Mouse (Mus musculus) erythroid progenitor cell, adult 5-6 weeks (primary cell): ENCODE results near the gene Lrch1. TPM values are rescaled to one million over a fixed set of nuclear protein-coding genes. Genes with fewer than 3 reads are reported as not detected.
A peak's percentile ranks its signal among the peaks of the same experiment; 100 is the strongest.

Experiments used
- ATAC-seq: replicated peaks from 2 replicates; pipeline ENCODE4 v1.8.0; 2016; ENCODE audit warnings: moderate number of reproducible peaks, mild to moderate bottlenecking, moderate TSS enrichment, inconsistent platforms; ENCODE audit not compliant: poor library complexity, low FRiP score, severe bottlenecking
- total RNA-seq, 2 experiments: library from RNA; stranded (forward) in 1 of 2; stranded (reverse) in 1 of 2; fragments of 150-400 nt in 1 of 2; fragments of 186-747, 209-891 nt in 1 of 2; gene quantifications; 2 replicates each; pipeline versions ENCODE4 v1.2.3 to v1.2.4; 2015 to 2017; ENCODE audit warnings: low replicate concordance in 2 of 2

Lrch1 gene
- total RNA-seq (2015; ENCODE audit: low replicate concordance) (6.5 and 16.3 TPM in 2 replicates), total RNA-seq (2017; ENCODE audit: low replicate concordance) (8.3 and 10.5 TPM in 2 replicates)

GRCm38 (mm10) chr14:74947376-74948013 is at the start of gene Lrch1:
TSS of gene Lrch1 (minus strand) at chr14:74947876.
- ATAC-seq: peak; percentile 82

GRCm38 (mm10) chr14:74997041-74997440 is 49.4 kb upstream of the Lrch1 start:
- no peak for ATAC-seq

DNA sequence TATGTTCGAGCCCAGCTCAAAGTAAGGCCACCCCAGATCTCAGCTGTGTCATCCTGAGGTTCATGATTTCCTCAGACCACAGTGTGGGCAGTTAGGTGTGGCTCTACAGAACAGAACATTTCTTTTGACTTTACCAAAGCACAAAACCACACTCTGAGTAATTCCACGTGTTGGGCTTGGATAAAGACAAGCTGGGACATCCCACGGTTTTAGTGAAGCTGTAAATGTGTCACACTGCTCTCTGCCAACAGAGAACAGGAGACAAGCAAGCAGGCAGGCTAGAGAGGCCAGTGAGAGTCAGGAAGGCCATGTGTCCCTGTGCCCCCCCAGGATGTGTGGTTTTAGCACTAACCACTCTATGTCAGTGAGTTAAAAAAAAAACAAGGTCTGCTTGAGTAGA is 48.9 kb upstream of the Lrch1 start:
- no peak for ATAC-seq

- no peak for ATAC-seq
Observed at GRCm38 (mm10) chr14:74990504-74990903, 42.8 kb upstream of the Lrch1 start.

- no peak for ATAC-seq
Observed at GRCm38 (mm10) chr14:74989909-74990308, 42.2 kb upstream of the Lrch1 start.

GRCm38 (mm10) chr14:74989322-74989721 is 41.6 kb upstream of the Lrch1 start:
- no peak for ATAC-seq

DNA sequence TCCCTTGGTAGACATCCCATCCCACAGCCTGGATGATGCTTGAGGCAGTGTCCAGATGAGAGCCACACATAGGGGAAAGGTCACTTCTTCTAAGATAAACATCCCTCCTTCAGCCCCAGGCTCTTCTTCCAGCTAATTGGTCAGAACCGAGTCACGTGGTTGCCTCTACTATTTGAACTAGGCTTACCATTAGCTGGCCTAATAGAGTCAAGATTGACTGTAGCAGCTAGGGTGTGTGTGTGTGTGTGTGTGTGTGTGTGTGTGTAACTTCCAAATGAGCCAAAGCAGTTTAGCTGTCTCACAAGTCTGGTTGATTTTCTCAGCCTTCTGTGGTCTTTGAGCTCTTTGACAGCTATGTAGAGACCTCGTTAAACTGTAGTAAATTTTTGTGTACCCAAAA is 38.9 kb upstream of the Lrch1 start:
- no peak for ATAC-seq

- no peak for ATAC-seq
Observed at GRCm38 (mm10) chr14:74985658-74986057, 38.0 kb upstream of the Lrch1 start.

DNA sequence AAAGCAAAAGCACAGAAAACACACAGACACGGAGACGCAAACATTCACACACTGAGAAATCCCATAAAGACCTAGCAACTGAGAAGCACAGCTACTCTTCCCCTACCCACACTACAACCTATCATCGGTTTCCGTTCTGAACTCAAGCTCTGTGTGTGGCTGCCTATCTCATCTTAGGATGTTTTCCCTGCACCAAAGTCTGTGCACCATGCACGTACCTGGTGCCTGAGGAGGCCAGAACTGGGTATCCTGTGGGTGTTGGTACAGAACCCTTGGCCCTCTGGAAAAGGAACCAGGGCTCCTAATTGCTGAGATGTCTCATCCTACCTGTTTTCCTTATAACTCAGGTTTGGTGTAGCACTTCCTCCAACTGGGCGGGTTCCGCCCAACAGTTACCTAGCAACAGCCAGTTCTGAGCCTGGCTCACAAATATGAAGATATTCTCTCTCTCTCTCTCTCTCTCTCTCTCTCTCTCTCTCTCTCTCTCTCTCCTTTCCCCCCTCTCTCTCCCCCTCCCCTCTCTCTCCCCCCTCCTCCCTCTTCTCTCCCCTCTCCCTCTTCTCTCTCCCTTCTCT is 37.2 kb upstream of the Lrch1 start:
- ATAC-seq: no peak

GRCm38 (mm10) chr14:74983079-74983478 is 35.4 kb upstream of the Lrch1 start:
- no peak for ATAC-seq

DNA sequence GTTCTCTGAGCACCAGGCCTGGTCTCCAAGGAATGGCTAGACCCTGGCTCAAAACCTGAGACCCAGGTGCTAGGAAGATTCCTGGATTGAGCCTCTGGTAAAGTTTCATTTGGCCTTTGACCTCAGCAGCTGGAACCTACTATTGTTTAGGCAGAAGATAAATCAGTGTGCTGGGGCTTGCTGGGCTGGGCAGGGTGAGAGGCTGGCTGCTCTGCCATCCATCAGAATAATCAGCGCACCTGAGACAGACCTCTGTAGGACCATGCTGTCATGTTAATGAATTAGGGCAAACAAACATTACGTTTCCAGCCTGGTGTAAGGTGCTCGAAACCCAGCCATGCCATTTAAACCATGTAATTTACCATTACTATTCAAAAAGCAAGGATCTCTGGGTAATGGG is 33.3 kb upstream of the Lrch1 start:
- no peak for ATAC-seq

DNA sequence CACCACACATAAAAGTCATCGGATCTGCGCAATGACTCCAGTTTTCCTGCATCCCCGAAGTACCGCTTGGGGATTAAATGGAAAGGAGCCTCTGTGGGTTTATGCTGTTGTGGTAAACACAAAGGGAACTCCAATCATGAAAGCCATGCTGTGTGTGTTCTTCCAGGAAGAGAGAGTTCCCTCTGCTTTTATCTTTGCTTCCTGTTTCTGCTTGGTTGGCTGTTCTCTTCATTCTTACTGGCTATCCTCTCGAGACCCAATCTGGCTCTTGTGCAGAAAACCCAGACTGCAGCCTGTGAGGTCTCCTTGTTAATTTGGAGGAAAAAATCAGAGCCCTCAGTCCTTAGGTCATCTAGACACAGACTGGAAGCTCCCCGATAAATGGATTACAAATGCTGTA is 29.3 kb upstream of the Lrch1 start:
- ATAC-seq: no peak

DNA sequence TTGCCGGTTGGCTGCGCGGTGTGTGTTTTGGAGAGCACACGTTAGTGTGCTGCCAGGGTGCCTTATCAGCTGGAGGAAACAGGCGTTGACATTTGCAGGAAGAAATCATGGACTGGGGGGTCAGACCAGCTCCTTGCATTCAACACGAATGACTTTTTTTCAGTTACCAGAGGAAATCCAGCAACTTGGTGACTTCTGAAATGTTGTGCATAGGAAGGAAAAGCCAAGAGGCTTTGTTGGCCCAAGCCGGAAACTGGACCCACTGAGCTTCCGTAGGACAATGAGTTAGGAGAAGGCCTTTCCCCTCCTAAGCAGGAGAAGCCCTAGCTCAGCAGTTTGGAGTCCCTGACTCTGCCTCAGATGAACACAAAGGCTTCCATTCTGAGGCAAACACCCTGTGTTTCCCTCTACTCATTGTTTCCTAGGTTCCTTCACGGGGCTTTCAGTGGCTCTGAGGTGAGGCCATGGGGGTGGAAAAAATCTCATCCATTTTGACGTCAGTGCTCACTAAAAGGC is 26.5 kb upstream of the Lrch1 start:
- ATAC-seq: no peak

GRCm38 (mm10) chr14:74972687-74973086 is 25.0 kb upstream of the Lrch1 start:
- ATAC-seq: peak; percentile 69

DNA sequence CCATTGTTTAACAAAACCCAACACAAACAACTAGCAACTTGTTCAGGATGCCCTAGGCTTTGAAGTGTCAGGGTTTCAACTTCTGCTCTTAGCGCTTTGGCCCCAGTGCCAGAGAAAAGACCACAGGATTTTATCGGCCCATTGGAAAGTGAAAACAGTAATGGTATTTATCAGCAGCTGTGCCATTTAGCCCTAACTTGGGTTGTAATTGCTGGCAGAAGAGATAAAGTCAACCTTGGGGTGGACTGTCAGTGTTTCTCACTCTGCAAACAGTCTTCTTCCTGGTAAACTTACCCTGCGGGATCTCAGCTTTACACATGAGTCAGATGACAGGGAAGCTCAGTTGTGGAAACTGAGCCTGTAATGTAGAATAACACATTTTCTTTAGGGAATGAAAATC is 24.5 kb upstream of the Lrch1 start:
- peak; percentile 76 for ATAC-seq

GRCm38 (mm10) chr14:74963402-74963764 is 15.7 kb upstream of the Lrch1 start:
- ATAC-seq: no peak

DNA sequence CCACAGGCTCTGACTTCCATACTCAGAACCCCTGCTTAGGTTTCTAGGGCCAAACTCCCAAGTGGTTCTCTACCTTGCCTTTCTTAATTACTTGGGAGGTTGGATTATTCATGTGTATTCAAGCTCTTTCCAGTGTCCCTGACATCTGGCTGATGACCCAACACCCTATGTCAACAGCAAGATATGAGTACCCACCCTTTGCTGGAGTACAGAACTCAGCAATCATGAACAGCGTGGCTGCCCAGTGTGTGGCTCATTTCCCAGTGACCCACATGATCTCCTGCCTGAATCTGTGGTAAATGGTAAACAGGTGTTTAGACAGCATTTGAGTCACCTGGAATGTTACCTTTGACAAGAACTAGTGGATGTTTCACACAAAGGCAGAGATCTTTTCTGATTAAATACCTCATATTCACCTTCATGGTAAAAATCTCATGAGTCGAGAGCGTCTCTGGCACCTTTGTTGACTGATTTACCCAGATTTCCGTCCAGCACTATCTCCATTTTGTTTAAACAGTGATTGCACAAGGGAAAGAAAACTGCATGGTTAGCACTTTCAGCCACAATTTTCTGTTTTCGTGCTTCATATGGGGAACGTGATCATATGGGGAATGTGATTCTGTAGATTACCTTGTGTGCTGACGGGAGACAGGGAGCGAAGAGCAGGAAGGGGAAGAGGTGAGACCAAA is 15.2 kb upstream of the Lrch1 start:
- ATAC-seq: no peak

DNA sequence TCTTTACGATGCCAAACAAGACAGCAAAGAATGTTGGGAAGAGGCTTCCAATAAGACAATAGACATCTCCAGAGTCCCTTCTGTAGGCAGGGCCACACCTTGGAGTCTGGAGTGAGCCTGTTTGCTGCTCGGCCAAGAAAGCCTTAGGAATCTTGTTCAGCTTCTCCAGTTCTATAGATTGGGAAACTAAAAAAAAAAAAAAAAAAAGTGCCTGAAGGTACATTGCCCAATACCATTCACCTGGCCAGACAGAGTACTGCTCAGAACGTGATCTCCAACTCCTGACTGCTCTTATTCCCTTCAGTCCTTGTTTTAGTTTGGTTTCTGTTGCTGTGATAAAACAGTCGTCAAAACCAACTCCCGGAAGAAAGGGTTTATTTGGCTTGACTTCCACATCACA is 12.9 kb upstream of the Lrch1 start:
- no peak for ATAC-seq

- no peak for ATAC-seq
Observed at GRCm38 (mm10) chr14:74956702-74957101, 9.0 kb upstream of the Lrch1 start.

GRCm38 (mm10) chr14:74956234-74956633 is 8.6 kb upstream of the Lrch1 start:
- ATAC-seq: no peak
